Mouse (Mus musculus): ENCODE data around the gene Frzb. TPM values are rescaled to one million over a fixed set of nuclear protein-coding genes. Genes with fewer than 3 reads are reported as not detected.

Gene Frzb
- polyA plus RNA-seq, 1 experiment: 6.8 TPM

DNA sequence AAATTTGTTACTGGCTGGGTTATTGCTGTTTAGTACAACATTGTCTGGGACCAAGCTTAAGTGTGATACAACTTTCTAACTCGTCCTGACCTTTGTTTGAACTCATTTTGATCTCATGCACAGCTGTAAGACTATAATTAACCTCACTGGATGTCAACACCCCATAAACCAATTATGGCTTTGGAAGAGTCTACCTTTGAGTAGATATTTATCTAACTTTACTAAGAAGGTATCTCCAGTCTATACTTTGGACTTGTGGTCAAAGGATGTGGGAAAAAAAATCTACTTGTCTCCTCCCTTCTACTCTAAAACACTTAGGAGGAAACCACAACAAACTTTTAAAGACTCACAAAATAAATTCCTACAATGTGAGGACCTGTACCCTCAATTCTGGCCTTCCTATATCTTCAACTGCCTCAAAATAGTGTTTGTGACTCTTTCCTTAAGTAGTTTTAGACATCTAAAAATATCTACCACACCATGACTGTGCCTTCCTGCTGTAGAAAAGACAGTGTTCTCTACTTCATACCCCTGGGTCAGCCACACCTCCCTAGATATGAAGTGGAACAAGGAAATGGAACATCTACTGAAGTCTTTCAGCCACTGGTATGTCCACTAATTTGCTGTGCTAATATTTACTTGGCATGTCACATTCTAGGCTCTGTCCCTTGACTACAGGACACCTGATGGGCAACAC, 16.9 kb downstream of the Frzb start:
- DNase-seq: peak; percentile 81
- WGBS: 24% methylated on average over 1 of the region's 1 CpGs
- H3K4me3 ChIP-seq (ENCODE audit: insufficient read depth, low read depth, low read length): no peak overlapping the region
- 0 out of 2 replicates have a peak, but pooled peaks cover 3% of the 10 kb centered on the region for H3K4me1 ChIP-seq (ENCODE audit: control insufficient read depth, insufficient read depth, low read length)
- no peaks in the 10 kb centered on the region for H3K27me3 ChIP-seq (replicated peaks; ENCODE audit: control insufficient read depth, insufficient read depth, low read length)
- no peaks in the 10 kb centered on the region for H3K36me3 ChIP-seq (ENCODE audit: control insufficient read depth, insufficient read depth, low read length)
- TF ChIP-seq CTCF (conservative IDR thresholded peaks at IDR 0.05; ENCODE audit: insufficient read depth, insufficient read length, low read depth, low read length): no peak
- TF ChIP-seq POLR2A (IDR thresholded peaks at IDR 0.05; ENCODE audit: low read depth, low read length): no peak
- H3K27ac ChIP-seq (ENCODE audit: insufficient read depth, low read depth, low read length): peak overlapping the region; percentile 12; the same call in 1 of the 2 replicates

DNA sequence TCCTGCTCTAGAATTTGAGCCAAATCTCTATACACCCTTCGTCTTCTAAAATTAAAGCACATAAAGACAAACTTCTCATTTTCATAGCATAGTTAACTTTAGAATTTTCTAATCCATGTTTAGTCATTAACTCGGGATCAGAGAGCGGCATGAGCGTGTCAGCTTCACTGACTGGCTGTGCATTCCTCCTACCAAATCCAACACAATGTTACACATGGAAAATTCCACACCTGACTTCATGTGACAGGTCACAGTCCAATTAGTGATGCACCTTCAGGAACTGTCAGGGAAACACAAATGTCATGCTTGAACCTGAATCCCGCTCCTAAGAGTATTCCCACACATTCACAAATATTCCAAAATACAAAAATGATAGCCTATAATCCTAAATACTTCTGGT, 24.3 kb downstream of the Frzb start:
- Histone ChIP-seq H3K36me3 (ENCODE audit: control insufficient read depth, insufficient read depth, low read length) (no peaks in the 10 kb centered on the region), H3K27ac (ENCODE audit: insufficient read depth, low read depth, low read length) (no peak overlapping the region), H3K4me3 (ENCODE audit: insufficient read depth, low read depth, low read length) (no peak overlapping the region), H3K4me1 (ENCODE audit: control insufficient read depth, insufficient read depth, low read length) (0 out of 2 replicates have a peak, but pooled peaks cover 3% of the 10 kb centered on the region), H3K27me3 (replicated peaks; ENCODE audit: control insufficient read depth, insufficient read depth, low read length) (no peaks in the 10 kb centered on the region)
- TF ChIP-seq POLR2A (IDR thresholded peaks at IDR 0.05; ENCODE audit: low read depth, low read length) (no peak), CTCF (conservative IDR thresholded peaks at IDR 0.05; ENCODE audit: insufficient read depth, insufficient read length, low read depth, low read length) (no peak)
- peak; percentile 74 for DNase-seq
- WGBS: 49% methylated on average over 5 of the region's 5 CpGs

DNA sequence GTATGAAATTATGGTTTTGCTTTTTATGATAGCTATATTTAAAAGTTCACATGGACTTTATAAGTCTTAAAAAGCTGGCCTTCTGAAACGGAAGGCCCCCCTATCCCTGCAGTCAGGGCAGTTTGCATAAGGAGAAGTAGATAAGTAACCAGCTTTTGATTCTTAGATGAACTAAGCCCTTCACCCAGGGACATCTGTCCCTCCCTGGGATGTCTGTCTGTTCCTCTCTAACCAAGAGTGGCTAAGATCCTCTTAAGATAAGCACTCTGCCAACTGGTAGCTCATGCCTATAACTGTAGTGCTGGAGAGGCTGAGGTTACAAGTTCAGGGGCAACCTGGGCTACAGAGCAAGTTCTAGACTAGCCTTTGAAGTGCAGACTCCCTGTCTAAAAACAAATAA, 25.4 kb downstream of the Frzb start:
- H3K27me3 ChIP-seq (replicated peaks; ENCODE audit: control insufficient read depth, insufficient read depth, low read length): no peaks in the 10 kb centered on the region
- H3K4me3 ChIP-seq (ENCODE audit: insufficient read depth, low read depth, low read length): no peak overlapping the region
- H3K4me1 ChIP-seq (ENCODE audit: control insufficient read depth, insufficient read depth, low read length): 0 out of 2 replicates have a peak, but pooled peaks cover 3% of the 10 kb centered on the region
- no peak overlapping the region for H3K27ac ChIP-seq (ENCODE audit: insufficient read depth, low read depth, low read length)
- no peak for DNase-seq
- WGBS: 48% methylated on average over 1 of the region's 1 CpGs
- TF ChIP-seq CTCF (conservative IDR thresholded peaks at IDR 0.05; ENCODE audit: insufficient read depth, insufficient read length, low read depth, low read length) (no peak), POLR2A (IDR thresholded peaks at IDR 0.05; ENCODE audit: low read depth, low read length) (no peak)
- H3K36me3 ChIP-seq (ENCODE audit: control insufficient read depth, insufficient read depth, low read length): no peaks in the 10 kb centered on the region

DNA sequence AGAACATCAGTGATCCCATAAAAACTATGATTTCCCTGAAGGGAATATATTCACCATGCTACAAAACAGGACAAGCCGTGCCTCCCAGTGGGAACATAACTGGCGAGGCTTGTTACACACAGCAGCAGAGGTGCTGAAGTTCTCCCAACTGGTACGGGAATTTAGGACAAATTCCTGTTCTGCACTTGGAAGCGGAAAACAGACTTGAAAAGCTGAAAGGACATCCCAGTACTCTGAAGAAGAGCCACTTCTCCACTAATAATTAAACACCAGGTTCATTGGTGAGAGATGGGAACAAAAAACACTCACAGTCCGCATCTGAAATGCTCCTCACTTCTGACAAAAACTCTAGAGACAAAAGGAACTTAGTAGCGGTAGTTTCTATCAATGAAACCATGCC, 31.1 kb downstream of the Frzb start:
- TF ChIP-seq CTCF (conservative IDR thresholded peaks at IDR 0.05; ENCODE audit: insufficient read depth, insufficient read length, low read depth, low read length) (no peak), POLR2A (IDR thresholded peaks at IDR 0.05; ENCODE audit: low read depth, low read length) (no peak)
- H3K4me1 ChIP-seq (ENCODE audit: control insufficient read depth, insufficient read depth, low read length): no peaks in the 10 kb centered on the region
- no peaks in the 10 kb centered on the region for H3K27me3 ChIP-seq (replicated peaks; ENCODE audit: control insufficient read depth, insufficient read depth, low read length)
- WGBS: 60% methylated on average over 6 of the region's 6 CpGs
- no peaks in the 10 kb centered on the region for H3K36me3 ChIP-seq (ENCODE audit: control insufficient read depth, insufficient read depth, low read length)
- no peak overlapping the region for H3K4me3 ChIP-seq (ENCODE audit: insufficient read depth, low read depth, low read length)
- no peak overlapping the region for H3K27ac ChIP-seq (ENCODE audit: insufficient read depth, low read depth, low read length)
- DNase-seq: peak; percentile 69

DNA sequence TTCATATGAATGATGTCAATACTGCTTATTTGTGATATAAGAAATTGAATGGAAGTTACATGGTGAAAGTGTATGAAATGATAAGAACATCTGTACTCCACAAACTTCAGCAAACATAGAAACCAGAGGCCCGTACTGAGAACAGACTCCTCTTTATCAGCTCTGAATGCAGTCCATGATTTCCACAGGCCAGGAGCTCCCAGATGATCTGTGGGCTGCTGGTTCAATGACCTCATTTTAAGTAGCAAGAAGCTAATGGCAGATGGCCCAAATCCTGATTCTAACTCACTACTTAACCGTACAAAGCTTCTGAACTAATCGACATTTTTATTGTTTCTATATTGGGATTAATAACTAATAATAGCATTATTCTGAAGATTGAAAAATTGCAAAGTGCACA, 33.0 kb downstream of the Frzb start:
- H3K4me3 ChIP-seq (ENCODE audit: insufficient read depth, low read depth, low read length): no peak overlapping the region
- no peaks in the 10 kb centered on the region for H3K36me3 ChIP-seq (ENCODE audit: control insufficient read depth, insufficient read depth, low read length)
- WGBS: 77% methylated on average over 3 of the region's 3 CpGs
- H3K4me1 ChIP-seq (ENCODE audit: control insufficient read depth, insufficient read depth, low read length): no peaks in the 10 kb centered on the region
- H3K27me3 ChIP-seq (replicated peaks; ENCODE audit: control insufficient read depth, insufficient read depth, low read length): no peaks in the 10 kb centered on the region
- TF ChIP-seq CTCF (conservative IDR thresholded peaks at IDR 0.05; ENCODE audit: insufficient read depth, insufficient read length, low read depth, low read length) (no peak), POLR2A (IDR thresholded peaks at IDR 0.05; ENCODE audit: low read depth, low read length) (no peak)
- H3K27ac ChIP-seq (ENCODE audit: insufficient read depth, low read depth, low read length): no peak overlapping the region
- DNase-seq: no peak

DNA sequence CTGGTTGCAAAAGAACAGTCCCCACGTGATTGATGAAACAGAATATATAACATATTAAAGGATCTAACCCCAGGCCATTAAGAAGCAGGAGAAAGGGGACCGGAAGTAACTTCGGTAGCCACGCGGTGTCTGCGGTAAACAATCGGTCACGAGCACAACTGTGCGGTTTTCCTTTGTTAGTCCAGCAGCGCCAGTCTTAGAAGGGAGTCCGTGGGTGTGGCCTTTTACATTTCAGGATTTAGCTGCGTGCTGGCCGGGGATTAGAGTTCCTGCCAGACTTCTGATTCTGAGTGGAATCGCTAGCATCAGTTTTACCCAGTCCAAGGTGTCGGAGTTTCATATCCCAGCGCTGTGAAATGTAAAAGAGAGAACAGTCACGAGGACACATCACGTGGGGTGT, 34.3 kb downstream of the Frzb start:
- no peaks in the 10 kb centered on the region for H3K4me1 ChIP-seq (ENCODE audit: control insufficient read depth, insufficient read depth, low read length)
- H3K36me3 ChIP-seq (ENCODE audit: control insufficient read depth, insufficient read depth, low read length): no peaks in the 10 kb centered on the region
- H3K4me3 ChIP-seq (ENCODE audit: insufficient read depth, low read depth, low read length): peak overlapping the region; percentile 19; the same call in 1 of the 2 replicates
- no peak for DNase-seq
- H3K27me3 ChIP-seq (replicated peaks; ENCODE audit: control insufficient read depth, insufficient read depth, low read length): no peaks in the 10 kb centered on the region
- H3K27ac ChIP-seq (ENCODE audit: insufficient read depth, low read depth, low read length): no peak overlapping the region
- WGBS: 68% methylated on average over 18 of the region's 18 CpGs
- no peak for TF ChIP-seq CTCF (conservative IDR thresholded peaks at IDR 0.05; ENCODE audit: insufficient read depth, insufficient read length, low read depth, low read length)
- no peak for TF ChIP-seq POLR2A (IDR thresholded peaks at IDR 0.05; ENCODE audit: low read depth, low read length)

DNA sequence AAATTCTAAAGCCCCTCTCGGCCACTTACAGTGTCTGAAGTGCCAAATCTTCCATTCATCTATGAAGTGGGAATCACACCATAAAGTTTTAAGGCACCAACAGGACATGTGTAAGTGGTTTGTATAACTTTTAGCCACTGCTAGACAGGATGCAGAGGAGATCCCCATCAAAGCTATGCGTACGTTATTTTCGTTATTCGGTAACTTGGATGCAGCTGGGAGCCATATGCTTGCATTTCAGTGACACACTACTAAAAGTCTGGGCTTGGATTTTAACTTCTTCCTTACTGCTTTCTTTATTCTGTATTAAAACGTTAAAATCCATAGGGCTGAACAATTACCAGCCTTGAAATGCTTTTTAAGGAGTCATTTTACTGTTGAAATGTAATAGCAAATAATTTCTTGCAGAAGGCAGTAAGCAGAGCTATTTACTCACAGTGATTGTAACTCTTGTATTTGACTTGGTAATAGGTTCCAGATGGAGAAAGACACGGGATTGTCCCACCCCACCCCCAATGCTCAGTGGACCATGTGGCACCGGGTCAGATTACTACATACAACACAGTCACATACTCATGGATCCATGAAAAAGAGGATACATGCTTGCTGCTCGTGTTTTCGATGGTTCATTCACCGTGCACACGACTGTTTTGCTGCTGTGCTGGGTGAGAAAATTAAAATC, 37.4 kb downstream of the Frzb start:
- DNase-seq: peak; percentile 68
- no peaks in the 10 kb centered on the region for H3K4me1 ChIP-seq (ENCODE audit: control insufficient read depth, insufficient read depth, low read length)

More for the DNA sequence above, 37.4 kb downstream of the Frzb start:
- Histone ChIP-seq H3K27ac (ENCODE audit: insufficient read depth, low read depth, low read length) (no peak overlapping the region), H3K27me3 (replicated peaks; ENCODE audit: control insufficient read depth, insufficient read depth, low read length) (no peaks in the 10 kb centered on the region), H3K36me3 (ENCODE audit: control insufficient read depth, insufficient read depth, low read length) (no peaks in the 10 kb centered on the region), H3K4me3 (ENCODE audit: insufficient read depth, low read depth, low read length) (no peak overlapping the region)
- WGBS: 43% methylated on average over 12 of the region's 12 CpGs
- TF ChIP-seq POLR2A (IDR thresholded peaks at IDR 0.05; ENCODE audit: low read depth, low read length): no peak
- no peak for TF ChIP-seq CTCF (conservative IDR thresholded peaks at IDR 0.05; ENCODE audit: insufficient read depth, insufficient read length, low read depth, low read length)

Measured in kidney, adult 2 months (tissue).